In genomic region chr17:29056207-29056606, GRCm38 (mm10) we compare ENCODE assay signal across 11 mouse cellular contexts. TPM values are rescaled to one million over a fixed set of nuclear protein-coding genes. Genes with fewer than 3 reads are reported as not detected.
DNase-seq lines count a peak whose midpoint lies in the region; ATAC-seq and TF ChIP-seq lines count a peak whose summit lies in the region.
"Had no signal": no experiment of that assay in that cellular context is flagged by ENCODE, and none has a peak within 500 bp of the region (broad histone marks: within the 10 kb centered on the region; RNA-seq: fewer than 3 reads in every experiment).

No protein-coding gene starts in this region.

- no peaks in the 10 kb centered on the region for H3K27me3 ChIP-seq in heart, postnatal 0 days (ENCODE audit: control insufficient read depth, insufficient read depth, low read length)
- H3K27me3 ChIP-seq in megakaryocyte, embryonic 14.5 days (replicated peaks), result no peaks in the 10 kb centered on the region
- no peaks in the 10 kb centered on the region for H3K27me3 ChIP-seq in embryonic facial prominence, embryonic 14.5 days (replicated peaks; ENCODE audit: control insufficient read depth, insufficient read depth, low read length)
- no peaks in the 10 kb centered on the region for H3K27me3 ChIP-seq in neural tube, embryonic 13.5 days

- H3K4me3 ChIP-seq in heart, postnatal 0 days (ENCODE audit: low read depth, low read length), result no peak overlapping the region
- H3K4me3 ChIP-seq in megakaryocyte, embryonic 14.5 days (replicated peaks), result peak overlapping the region; percentile 84
- no peak overlapping the region for H3K4me3 ChIP-seq in embryonic facial prominence, embryonic 14.5 days (ENCODE audit: low read depth, low read length)
- H3K4me3 ChIP-seq in neural tube, embryonic 13.5 days, result no peak overlapping the region

- no peak for TF ChIP-seq CTCF in heart, postnatal 0 days (IDR thresholded peaks at IDR 0.05; ENCODE audit: low read depth)

- H3K4me1 ChIP-seq in heart, postnatal 0 days (ENCODE audit: control insufficient read depth, insufficient read depth), result peaks cover 9% of the 10 kb centered on the region
- peaks cover 89% of the 10 kb centered on the region for H3K4me1 ChIP-seq in megakaryocyte, embryonic 14.5 days
- peaks cover 18% of the 10 kb centered on the region for H3K4me1 ChIP-seq in embryonic facial prominence, embryonic 14.5 days (ENCODE audit: control insufficient read depth, insufficient read depth, low read length)
- H3K4me1 ChIP-seq in neural tube, embryonic 13.5 days (replicated peaks), result peaks cover 38% of the 10 kb centered on the region

- no peak for TF ChIP-seq EP300 in heart, postnatal 0 days (IDR thresholded peaks at IDR 0.05; ENCODE audit: low read depth)

- no peak overlapping the region for H3K27ac ChIP-seq in heart, postnatal 0 days (ENCODE audit: low read depth)
- peak overlapping the region; percentile 52; the same call in 1 of the 2 replicates for H3K27ac ChIP-seq in embryonic facial prominence, embryonic 14.5 days (replicated peaks; ENCODE audit: low read depth, low read length)
- H3K27ac ChIP-seq in neural tube, embryonic 13.5 days (replicated peaks), result peak overlapping the region; percentile 61; the same call in 1 of the 2 replicates
- H3K27ac ChIP-seq: liver, embryonic 14.5 days; macrophage had no signal

- no peak overlapping the region; the same call in 1 of the 2 replicates for H3K9ac ChIP-seq in heart, postnatal 0 days (replicated peaks; ENCODE audit: low read depth, low read length)
- no peak overlapping the region for H3K9ac ChIP-seq in embryonic facial prominence, embryonic 14.5 days (ENCODE audit: low read depth, low read length)
- H3K9ac ChIP-seq in neural tube, embryonic 13.5 days, result no peak overlapping the region
- H3K9ac ChIP-seq: liver, embryonic 14.5 days had no signal

- no peaks in the 10 kb centered on the region for H3K9me3 ChIP-seq in heart, postnatal 0 days (replicated peaks; ENCODE audit: control insufficient read depth, low read length)
- H3K9me3 ChIP-seq in megakaryocyte, embryonic 14.5 days, result no peaks in the 10 kb centered on the region
- H3K9me3 ChIP-seq in embryonic facial prominence, embryonic 14.5 days (ENCODE audit: control insufficient read depth, low read length), result no peaks in the 10 kb centered on the region
- no peaks in the 10 kb centered on the region for H3K9me3 ChIP-seq in neural tube, embryonic 13.5 days

- intact Hi-C loops in heart, postnatal 25 days (cut with DNase I), result no loop called here

- WGBS in heart, postnatal 0 days, result 40% methylated on average over 7 of the region's 7 CpGs
- WGBS in embryonic facial prominence, embryonic 14.5 days, result 6% methylated on average over 7 of the region's 7 CpGs
- WGBS in neural tube, embryonic 13.5 days, result 17% methylated on average over 7 of the region's 7 CpGs

- ATAC-seq in heart, postnatal 0 days (ENCODE audit: insufficient read depth, low read depth), result no peak
- no peak for ATAC-seq in megakaryocyte, adult 5-6 weeks (ENCODE audit: poor library complexity, severe bottlenecking)
- peak; percentile 69 for ATAC-seq in embryonic facial prominence, embryonic 14.5 days (ENCODE audit: low read depth)
- ATAC-seq in neural tube, embryonic 13.5 days (ENCODE audit: low read depth), result peak; percentile 30; the same call in 1 of the 2 replicates

- no peaks in the 10 kb centered on the region for H3K36me3 ChIP-seq in heart, postnatal 0 days (replicated peaks; ENCODE audit: control insufficient read depth, insufficient read depth, low read length)
- peaks cover 58% of the 10 kb centered on the region for H3K36me3 ChIP-seq in megakaryocyte, embryonic 14.5 days (replicated peaks; ENCODE audit: low read length)
- H3K36me3 ChIP-seq in embryonic facial prominence, embryonic 14.5 days (ENCODE audit: control insufficient read depth, insufficient read depth, low read length), result no peaks in the 10 kb centered on the region
- H3K36me3 ChIP-seq in neural tube, embryonic 13.5 days, result no peaks in the 10 kb centered on the region

- peak overlapping the region; percentile 40; the same call in 1 of the 2 replicates for H3K4me2 ChIP-seq in heart, postnatal 0 days (ENCODE audit: low read depth, low read length)
- H3K4me2 ChIP-seq in embryonic facial prominence, embryonic 14.5 days (ENCODE audit: low read depth, low read length), result peak overlapping the region; percentile 21; the same call in 1 of the 2 replicates
- no peak overlapping the region for H3K4me2 ChIP-seq in neural tube, embryonic 13.5 days

- DNase-seq in heart, postnatal 0 days (ENCODE audit: low spot score), result peak; percentile 5
- no peak for DNase-seq in heart, postnatal 25 days (ENCODE audit: low spot score)
- peak; percentile 86 for DNase-seq in embryonic facial prominence, embryonic 14.5 days (ENCODE audit: low spot score)
- DNase-seq in adrenal gland, postnatal 14 days, result no peak
- DNase-seq: cerebellum, adult 11 months; spleen, adult 18-20 months had no signal

RNA-seq across cellular contexts. Expression of gene Srsf3, which starts 23.8 kb away (rescaled TPM):
- total RNA-seq in heart, postnatal 0 days (2014; rRNA removed; ENCODE audit: low replicate concordance), result 110 and 151 TPM in 2 replicates
- polyA plus RNA-seq in heart, postnatal 0 days (2015; fragmentation: Nextera tagmentation; extraction: Ambion mirVana), result 202 and 238 TPM in 2 replicates
- total RNA-seq in heart, postnatal 25 days (2021), result 10 to 100 TPM; 68.9 to 75.4 TPM
- polyA plus RNA-seq in megakaryocyte, embryonic 14.5 days (2012; ENCODE audit: insufficient read depth, low replicate concordance), result 27.5 and 103 TPM in 2 replicates
- total RNA-seq in megakaryocyte, adult 5-6 weeks (2015), result 317 and 383 TPM in 2 replicates
- total RNA-seq in megakaryocyte, adult 5-6 weeks (2017), result 479 and 534 TPM in 2 replicates
- 494 and 574 TPM in 2 replicates for polyA plus RNA-seq in embryonic facial prominence, embryonic 14.5 days (2014; fragmentation: Nextera tagmentation; extraction: Ambion mirVana)
- polyA plus RNA-seq in neural tube, embryonic 13.5 days (2015; fragmentation: Nextera tagmentation; extraction: Ambion mirVana), result 513 and 586 TPM in 2 replicates
- total RNA-seq in adrenal gland, postnatal 14 days (2021), result 167 and 224 TPM in 2 replicates

RNA-seq across cellular contexts. Expression of gene Cdkn1a, which starts 34.6 kb away (rescaled TPM):
- 16.7 and 42.8 TPM in 2 replicates for total RNA-seq in heart, postnatal 0 days (2014; rRNA removed; ENCODE audit: low replicate concordance)
- polyA plus RNA-seq in heart, postnatal 0 days (2015; fragmentation: Nextera tagmentation; extraction: Ambion mirVana), result 48.2 and 48.9 TPM in 2 replicates
- total RNA-seq in heart, postnatal 25 days (2021), result 100 to 1,000 TPM in 1 of 2 experiments, 10 to 100 TPM in 1; 30.1 to 102 TPM
- polyA plus RNA-seq in megakaryocyte, embryonic 14.5 days (2012; ENCODE audit: insufficient read depth, low replicate concordance), result 228 and 253 TPM in 2 replicates
- total RNA-seq in megakaryocyte, adult 5-6 weeks (2015), result 19.9 and 22.6 TPM in 2 replicates
- 3.7 and 5.8 TPM in 2 replicates for total RNA-seq in megakaryocyte, adult 5-6 weeks (2017)
- polyA plus RNA-seq in embryonic facial prominence, embryonic 14.5 days (2014; fragmentation: Nextera tagmentation; extraction: Ambion mirVana), result 223 and 292 TPM in 2 replicates
- polyA plus RNA-seq in neural tube, embryonic 13.5 days (2015; fragmentation: Nextera tagmentation; extraction: Ambion mirVana), result 47.2 and 51.0 TPM in 2 replicates
- total RNA-seq in adrenal gland, postnatal 14 days (2021), result 126 and 202 TPM in 2 replicates

RNA-seq across cellular contexts. Expression of gene Stk38, which starts 48.4 kb away (rescaled TPM):
- total RNA-seq in heart, postnatal 0 days (2014; rRNA removed; ENCODE audit: low replicate concordance), result 49.8 and 50.1 TPM in 2 replicates
- 53.7 and 57.3 TPM in 2 replicates for polyA plus RNA-seq in heart, postnatal 0 days (2015; fragmentation: Nextera tagmentation; extraction: Ambion mirVana)
- 10 to 100 TPM; 32.8 to 38.2 TPM for total RNA-seq in heart, postnatal 25 days (2021)
- 32.2 and 64.5 TPM in 2 replicates for polyA plus RNA-seq in megakaryocyte, embryonic 14.5 days (2012; ENCODE audit: insufficient read depth, low replicate concordance)
- total RNA-seq in megakaryocyte, adult 5-6 weeks (2015), result 312 and 327 TPM in 2 replicates
- 237 and 269 TPM in 2 replicates for total RNA-seq in megakaryocyte, adult 5-6 weeks (2017)
- polyA plus RNA-seq in embryonic facial prominence, embryonic 14.5 days (2014; fragmentation: Nextera tagmentation; extraction: Ambion mirVana), result 87.0 and 88.7 TPM in 2 replicates
- 113 and 116 TPM in 2 replicates for polyA plus RNA-seq in neural tube, embryonic 13.5 days (2015; fragmentation: Nextera tagmentation; extraction: Ambion mirVana)
- 55.0 and 73.5 TPM in 2 replicates for total RNA-seq in adrenal gland, postnatal 14 days (2021)

RNA-seq across cellular contexts. Expression of gene Rab44, which starts 57.7 kb away (rescaled TPM):
- 2.0 TPM in 1 of 2 replicates, not detected in the other for total RNA-seq in heart, postnatal 0 days (2014; rRNA removed; ENCODE audit: low replicate concordance)
- polyA plus RNA-seq in heart, postnatal 0 days (2015; fragmentation: Nextera tagmentation; extraction: Ambion mirVana), result 0.18 and 0.23 TPM in 2 replicates
- under 1 TPM; 0.13 to 0.39 TPM for total RNA-seq in heart, postnatal 25 days (2021)
- 3.4 and 22.3 TPM in 2 replicates for polyA plus RNA-seq in megakaryocyte, embryonic 14.5 days (2012; ENCODE audit: insufficient read depth, low replicate concordance)
- 52.2 and 62.4 TPM in 2 replicates for total RNA-seq in megakaryocyte, adult 5-6 weeks (2015)
- total RNA-seq in megakaryocyte, adult 5-6 weeks (2017), result 104 and 105 TPM in 2 replicates
- polyA plus RNA-seq in embryonic facial prominence, embryonic 14.5 days (2014; fragmentation: Nextera tagmentation; extraction: Ambion mirVana), result 1.7 and 2.2 TPM in 2 replicates
- polyA plus RNA-seq in neural tube, embryonic 13.5 days (2015; fragmentation: Nextera tagmentation; extraction: Ambion mirVana), result 0.11 TPM in 1 of 2 replicates, not detected in the other
- 0.33 and 0.38 TPM in 2 replicates for total RNA-seq in adrenal gland, postnatal 14 days (2021)

Comparison
In these comparisons a context has a peak if more than half of its experiments do, and no peak if none do; other contexts are left out.
1. DNase-seq: peak in heart, postnatal 0 days (single experiment) and embryonic facial prominence, embryonic 14.5 days (single experiment); none in heart, postnatal 25 days (single experiment) and adrenal gland, postnatal 14 days (single experiment).
2. ATAC-seq: peak in embryonic facial prominence, embryonic 14.5 days (single experiment) and neural tube, embryonic 13.5 days (single experiment); none in heart, postnatal 0 days (single experiment) and megakaryocyte, adult 5-6 weeks (single experiment).